Mouse (Mus musculus) lung, embryonic 16.5 days (tissue): Measurements from ENCODE around the gene Snph. TPM values are rescaled to one million over a fixed set of nuclear protein-coding genes. Genes with fewer than 3 reads are reported as not detected.
A peak's percentile ranks its signal among the peaks of the same experiment; 100 is the strongest.
"Not testable (repeated sequence)": the region's sequence is repeated elsewhere in the genome, so short reads cannot be mapped to it uniquely, and the experiment has no call there.

Experiments used
- ATAC-seq: fragments of 200-750 bp; cut with Nextera tagmentation; 2 replicates; pipeline ENCODE4 v1.8.0; 2017; ENCODE audit warnings: low read depth, mild to moderate bottlenecking, moderate library complexity
- H3K27ac ChIP-seq: fragments of 300-500 bp; sonication (generic); 2 replicates; pipeline ENCODE4 v1.5.1; 2014; ENCODE audit warnings: mild to moderate bottlenecking, control low read depth, low read length
- H3K27me3 ChIP-seq: fragments of 300-500 bp; sonication (generic); 2 replicates; pipeline ENCODE4 v1.6.1; 2014; ENCODE audit warnings: low read depth, low read length, mixed read lengths; ENCODE audit not compliant: control insufficient read depth, insufficient read depth
- H3K36me3 ChIP-seq: fragments of 300-500 bp; sonication (generic); 2 replicates; pipeline ENCODE4 v1.6.1; 2014; ENCODE audit warnings: low read length; ENCODE audit not compliant: control insufficient read depth, insufficient read depth
- H3K4me1 ChIP-seq: fragments of 300-500 bp; sonication (generic); replicated peaks from 2 replicates; pipeline ENCODE4 v1.6.1; 2014; ENCODE audit warnings: low read length, mixed read lengths; ENCODE audit not compliant: control insufficient read depth, insufficient read depth
- H3K4me2 ChIP-seq: fragments of 300-500 bp; sonication (generic); 2 replicates; pipeline ENCODE4 v1.6.1; 2014; ENCODE audit warnings: low read depth, low read length, control low read depth
- H3K4me3 ChIP-seq: fragments of 300-500 bp; sonication (generic); 2 replicates; pipeline ENCODE4 v1.5.1; 2014; ENCODE audit warnings: mild to moderate bottlenecking, low read length, control low read depth
- H3K9ac ChIP-seq: fragments of 300-500 bp; sonication (generic); 2 replicates; pipeline ENCODE4 v1.6.1; 2014; ENCODE audit warnings: low read length, control low read depth
- H3K9me3 ChIP-seq: fragments of 300-500 bp; sonication (generic); 2 replicates; pipeline ENCODE4 v1.6.1; 2016; ENCODE audit warnings: low read length; ENCODE audit not compliant: control insufficient read depth
- WGBS: fragments of 180-500 bp; shearing (Covaris S2); extraction: QIAGEN DNeasy Blood & Tissue Kit; methylation state at CpG from one replicate; pipeline ENCODE4 v1.1.7; 2014; 5-methylcytosine and 5-hydroxymethylcytosine counted together
- polyA plus RNA-seq: library from polyadenylated mRNA; unstranded; fragments of >200 nt; fragmentation: Nextera tagmentation; extraction: Ambion mirVana; gene quantifications from 2 replicates; pipeline ENCODE4 v1.2.1, GENCODE M21; 2015

Gene Snph
- polyA plus RNA-seq, 1 experiment from 2014 or later = 0.87 TPM

DNA sequence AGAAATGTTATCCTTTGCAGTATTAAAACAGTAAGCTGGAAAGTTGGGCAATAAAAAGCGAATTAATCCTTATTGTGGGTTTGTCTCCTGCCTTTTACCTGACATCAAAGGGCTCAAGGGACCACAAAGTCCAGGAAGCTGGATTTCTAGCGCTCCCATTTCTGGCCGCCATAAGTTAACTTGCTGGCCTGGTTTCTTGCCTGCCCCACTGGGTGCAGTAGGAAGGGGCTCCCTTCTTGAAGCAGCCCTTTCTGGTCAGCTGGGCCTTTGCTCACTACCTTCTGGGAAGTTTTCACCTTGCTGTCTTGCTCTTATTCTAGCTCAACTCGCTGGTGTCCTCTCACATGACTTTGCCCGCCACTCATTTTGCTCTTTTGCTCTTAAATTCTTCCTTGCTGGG, 589 bp upstream of the Snph start:
- Histone ChIP-seq H3K9ac (no peak overlapping the region), H3K27me3 (peaks cover 28% of the 10 kb centered on the region), H3K4me1 (no peaks in the 10 kb centered on the region; the same call in 1 of the 2 replicates), H3K36me3 (no peaks in the 10 kb centered on the region), H3K9me3 (no peaks in the 10 kb centered on the region), H3K4me3 (no peak overlapping the region), H3K27ac (no peak overlapping the region), H3K4me2 (no peak overlapping the region)
- ATAC-seq = no peak
- 53% methylated on average over 5 of the region's 5 CpGs for WGBS

- H3K9ac ChIP-seq = peak overlapping the region; percentile 69
- no peaks in the 10 kb centered on the region; the same call in 1 of the 2 replicates for H3K4me1 ChIP-seq
- H3K36me3 ChIP-seq = no peaks in the 10 kb centered on the region
- H3K9me3 ChIP-seq = no peaks in the 10 kb centered on the region
- peak overlapping the region; percentile 61 for H3K4me3 ChIP-seq
- no peak overlapping the region for H3K27ac ChIP-seq
- ATAC-seq = no peak
- H3K27me3 ChIP-seq = peaks cover 28% of the 10 kb centered on the region
- H3K4me2 ChIP-seq = peak overlapping the region; percentile 98
- WGBS = 4% methylated on average over 22 of the region's 22 CpGs
Observed at GRCm38 (mm10) chr2:151631406-151632158, 811 bp downstream of the Snph start.

DNA sequence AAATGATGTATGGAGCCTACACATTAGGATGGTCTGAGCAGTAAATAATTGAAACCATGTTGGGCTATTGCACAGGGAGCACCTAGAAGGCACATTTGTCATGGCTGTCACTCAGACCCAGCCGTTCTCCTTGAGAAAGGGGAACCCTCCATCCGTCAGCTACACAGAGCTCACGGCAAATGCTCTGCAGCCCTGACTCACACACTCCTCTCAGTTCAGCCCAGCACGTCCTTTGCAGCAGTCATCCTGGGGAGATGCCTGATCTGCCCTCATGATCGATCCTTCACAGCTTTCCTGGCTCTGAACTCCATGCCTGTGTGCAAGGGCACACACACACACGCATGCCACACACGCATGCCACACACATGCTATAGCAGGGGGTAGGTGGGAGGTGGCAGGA, 3.1 kb downstream of the Snph start:
- no peak overlapping the region for H3K4me2 ChIP-seq
- no peaks in the 10 kb centered on the region for H3K36me3 ChIP-seq
- no peaks in the 10 kb centered on the region; the same call in 1 of the 2 replicates for H3K4me1 ChIP-seq
- no peak for ATAC-seq
- H3K9me3 ChIP-seq = no peaks in the 10 kb centered on the region
- WGBS = 62% methylated on average over 7 of the region's 7 CpGs
- H3K27me3 ChIP-seq = peaks cover 28% of the 10 kb centered on the region
- H3K4me3 ChIP-seq = no peak overlapping the region
- H3K27ac ChIP-seq = no peak overlapping the region
- H3K9ac ChIP-seq = no peak overlapping the region

- H3K9ac ChIP-seq = no peak overlapping the region
- peaks cover 18% of the 10 kb centered on the region for H3K27me3 ChIP-seq
- no peaks in the 10 kb centered on the region for H3K9me3 ChIP-seq
- no peak overlapping the region for H3K4me2 ChIP-seq
- H3K4me1 ChIP-seq = no peaks in the 10 kb centered on the region; the same call in 1 of the 2 replicates
- no peaks in the 10 kb centered on the region for H3K36me3 ChIP-seq
- ATAC-seq = no peak
- no peak overlapping the region for H3K4me3 ChIP-seq
- H3K27ac ChIP-seq = no peak overlapping the region
- WGBS = 70% methylated on average over 3 of the region's 3 CpGs
Observed at GRCm38 (mm10) chr2:151628011-151628410, 4.4 kb downstream of the Snph start.

DNA sequence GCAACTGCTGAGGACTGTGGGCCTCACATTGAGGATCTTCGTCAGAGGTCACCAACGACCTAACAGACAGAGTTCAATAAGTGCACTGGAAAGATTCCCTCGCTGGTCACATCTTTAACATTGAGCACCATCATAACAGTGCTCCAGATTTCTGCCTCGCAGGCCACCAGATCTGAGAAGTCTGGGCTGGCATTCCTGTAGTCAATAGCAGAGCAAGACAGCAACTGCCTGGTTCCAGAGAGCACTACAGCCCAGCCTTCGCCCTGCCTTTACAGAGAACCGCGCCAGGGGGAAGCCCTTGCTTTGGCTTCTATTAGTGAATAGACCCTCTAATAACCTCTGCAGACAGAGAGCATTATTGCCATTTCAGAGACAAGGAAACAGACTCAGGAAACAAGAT, 6.1 kb downstream of the Snph start:
- Histone ChIP-seq H3K4me1 (no peaks in the 10 kb centered on the region), H3K27me3 (peaks cover 3% of the 10 kb centered on the region; the same call in 1 of the 2 replicates), H3K4me3 (no peak overlapping the region), H3K9me3 (no peaks in the 10 kb centered on the region), H3K4me2 (no peak overlapping the region), H3K36me3 (no peaks in the 10 kb centered on the region), H3K9ac (no peak overlapping the region), H3K27ac (no peak overlapping the region)
- ATAC-seq = no peak
- 89% methylated on average over 7 of the region's 7 CpGs for WGBS

GRCm38 (mm10) chr2:151623776-151624175, 8.6 kb downstream of the Snph start:
- no peaks in the 10 kb centered on the region for H3K36me3 ChIP-seq
- ATAC-seq = no peak
- WGBS = 60% methylated on average over 3 of the region's 3 CpGs
- no peak overlapping the region for H3K9ac ChIP-seq
- H3K27ac ChIP-seq = no peak overlapping the region
- no peaks in the 10 kb centered on the region for H3K9me3 ChIP-seq
- H3K27me3 ChIP-seq = no peaks in the 10 kb centered on the region
- no peak overlapping the region for H3K4me3 ChIP-seq
- no peak overlapping the region for H3K4me2 ChIP-seq
- no peaks in the 10 kb centered on the region for H3K4me1 ChIP-seq

GRCm38 (mm10) chr2:151616551-151617329, 15.7 kb downstream of the Snph start:
- H3K36me3 ChIP-seq = no peaks in the 10 kb centered on the region
- H3K27me3 ChIP-seq = no peaks in the 10 kb centered on the region
- 0 out of 2 replicates have a peak, but pooled peaks cover 3% of the 10 kb centered on the region for H3K4me1 ChIP-seq
- no peaks in the 10 kb centered on the region for H3K9me3 ChIP-seq
- H3K4me3 ChIP-seq = no peak overlapping the region
- no peak overlapping the region for H3K9ac ChIP-seq
- H3K27ac ChIP-seq = no peak overlapping the region
- WGBS = 56% methylated on average over 6 of the region's 6 CpGs
- ATAC-seq = no peak; the same call in 1 of the 2 replicates
- no peak overlapping the region for H3K4me2 ChIP-seq

- not testable (repeated sequence) for H3K4me2 ChIP-seq, H3K4me3 ChIP-seq, H3K27me3 ChIP-seq, H3K36me3 ChIP-seq, H3K9me3 ChIP-seq, H3K9ac ChIP-seq, H3K4me1 ChIP-seq, ATAC-seq, H3K27ac ChIP-seq
- 67% methylated on average over 6 of the region's 8 CpGs for WGBS
Observed at GRCm38 (mm10) chr2:151615779-151616178, 16.6 kb downstream of the Snph start.

GRCm38 (mm10) chr2:151609974-151610373, 22.4 kb downstream of the Snph start:
- H3K27me3 ChIP-seq = no peaks in the 10 kb centered on the region
- no peaks in the 10 kb centered on the region for H3K36me3 ChIP-seq
- H3K4me2 ChIP-seq = no peak overlapping the region
- H3K9ac ChIP-seq = no peak overlapping the region
- peaks cover 3% of the 10 kb centered on the region for H3K4me1 ChIP-seq
- WGBS = 21% methylated on average over 3 of the region's 3 CpGs
- H3K4me3 ChIP-seq = no peak overlapping the region
- ATAC-seq = no peak
- H3K9me3 ChIP-seq = no peaks in the 10 kb centered on the region
- no peak overlapping the region for H3K27ac ChIP-seq
